Mouse (Mus musculus) brown adipose tissue, adult 24 weeks (tissue): Measurements from ENCODE around the gene Rab43. TPM values are rescaled to one million over a fixed set of nuclear protein-coding genes. Genes with fewer than 3 reads are reported as not detected.
A peak's percentile ranks its signal among the peaks of the same experiment; 100 is the strongest.

ENCODE experiments used
- H3K27ac ChIP-seq: fragments of 200-500 bp; replicated peaks from 2 replicates; pipeline ENCODE4 v1.5.1; 2012; ENCODE audit warnings: low read depth, mild to moderate bottlenecking, low read length
- H3K4me1 ChIP-seq: fragments of 200-500 bp; 2 replicates; pipeline ENCODE4 v1.6.1; 2012; ENCODE audit warnings: low read length, mixed read lengths; ENCODE audit not compliant: control insufficient read depth, insufficient read depth, insufficient read length
- H3K4me3 ChIP-seq: fragments of 200-500 bp; 2 replicates; pipeline ENCODE4 v1.5.1; 2012; ENCODE audit warnings: low read depth, mild to moderate bottlenecking, low read length, moderate library complexity; ENCODE audit not compliant: insufficient read depth
- polyA plus RNA-seq: library from polyadenylated mRNA; stranded (reverse); fragments of >200 nt; gene quantifications from 2 replicates; pipeline ENCODE4 v1.2.4, GENCODE M21; 2012; ENCODE audit not compliant: missing spikeins, insufficient read depth, insufficient read length

Gene Rab43
- polyA plus RNA-seq, 1 experiment = 16.0 TPM

DNA sequence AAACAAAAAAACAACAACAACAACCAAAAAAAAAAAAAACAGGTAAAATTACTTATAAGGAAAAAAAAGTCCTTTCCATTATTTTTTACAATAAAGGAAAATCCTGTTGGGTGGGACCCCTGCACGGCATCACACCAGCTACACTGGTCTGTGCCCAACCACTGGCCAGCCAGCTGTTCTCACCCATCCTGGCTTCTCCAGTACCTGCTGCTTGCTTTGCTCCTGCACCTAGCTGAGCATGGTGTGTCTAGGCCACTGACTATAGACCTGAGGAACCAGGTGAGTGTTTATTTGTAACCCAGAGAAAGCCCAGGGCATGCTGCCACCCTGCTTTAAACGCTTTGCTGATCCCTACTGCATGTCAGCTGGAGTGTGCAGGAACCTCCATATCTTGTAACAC, 8.4 kb upstream of the Rab43 start:
- no peak overlapping the region for H3K4me3 ChIP-seq

DNA sequence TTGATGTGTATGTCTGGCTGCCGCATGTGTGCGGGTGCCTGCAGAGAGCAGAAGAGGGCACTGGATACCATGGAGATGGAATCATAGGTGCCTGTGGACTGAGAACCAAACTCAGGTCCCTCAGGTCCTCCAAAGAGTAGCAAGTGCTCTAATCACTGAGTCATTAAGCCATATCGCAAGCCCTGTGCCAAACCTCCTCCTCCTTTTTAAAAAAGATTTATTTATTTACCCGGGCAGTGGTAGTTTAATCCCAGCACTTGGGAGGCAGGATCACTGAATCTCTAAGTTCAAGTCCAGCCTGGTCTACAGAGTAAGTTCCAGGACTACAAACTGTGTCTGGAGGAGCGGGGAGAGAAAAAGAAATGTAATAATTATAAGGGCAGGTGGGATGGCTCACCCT, 2.5 kb upstream of the Rab43 start:
- H3K4me1 ChIP-seq = peaks cover 5% of the 10 kb centered on the region
- H3K4me3 ChIP-seq = no peak overlapping the region
- H3K27ac ChIP-seq = no peak overlapping the region

More for the DNA sequence above, 8.4 kb upstream of the Rab43 start:
- Histone ChIP-seq H3K4me1 (no peaks in the 10 kb centered on the region), H3K27ac (no peak overlapping the region)

DNA sequence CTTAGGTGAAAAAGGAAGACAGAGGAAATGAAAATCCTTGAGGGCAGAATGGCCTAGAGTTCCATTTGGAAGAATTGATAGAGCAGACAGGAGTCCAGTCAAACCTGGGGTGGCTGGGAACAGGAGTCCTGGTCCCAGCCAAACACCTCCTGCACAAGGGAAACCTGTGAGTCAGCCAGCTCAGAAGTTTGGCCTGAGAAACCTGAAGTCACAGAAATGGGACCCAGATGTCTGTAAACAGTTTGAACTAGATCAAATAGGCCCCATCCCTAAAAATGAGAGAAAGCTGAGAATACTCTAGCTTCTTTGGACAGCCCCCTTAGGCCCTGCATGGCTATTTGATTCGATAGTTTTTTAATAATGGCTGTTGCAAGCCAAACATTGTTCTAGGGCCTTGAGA, 692 bp upstream of the Rab43 start:
- peak overlapping the region; percentile 52; the same call in 1 of the 2 replicates for H3K4me3 ChIP-seq
- peaks cover 5% of the 10 kb centered on the region for H3K4me1 ChIP-seq
- peak overlapping the region; percentile 53; the same call in 1 of the 2 replicates for H3K27ac ChIP-seq

DNA sequence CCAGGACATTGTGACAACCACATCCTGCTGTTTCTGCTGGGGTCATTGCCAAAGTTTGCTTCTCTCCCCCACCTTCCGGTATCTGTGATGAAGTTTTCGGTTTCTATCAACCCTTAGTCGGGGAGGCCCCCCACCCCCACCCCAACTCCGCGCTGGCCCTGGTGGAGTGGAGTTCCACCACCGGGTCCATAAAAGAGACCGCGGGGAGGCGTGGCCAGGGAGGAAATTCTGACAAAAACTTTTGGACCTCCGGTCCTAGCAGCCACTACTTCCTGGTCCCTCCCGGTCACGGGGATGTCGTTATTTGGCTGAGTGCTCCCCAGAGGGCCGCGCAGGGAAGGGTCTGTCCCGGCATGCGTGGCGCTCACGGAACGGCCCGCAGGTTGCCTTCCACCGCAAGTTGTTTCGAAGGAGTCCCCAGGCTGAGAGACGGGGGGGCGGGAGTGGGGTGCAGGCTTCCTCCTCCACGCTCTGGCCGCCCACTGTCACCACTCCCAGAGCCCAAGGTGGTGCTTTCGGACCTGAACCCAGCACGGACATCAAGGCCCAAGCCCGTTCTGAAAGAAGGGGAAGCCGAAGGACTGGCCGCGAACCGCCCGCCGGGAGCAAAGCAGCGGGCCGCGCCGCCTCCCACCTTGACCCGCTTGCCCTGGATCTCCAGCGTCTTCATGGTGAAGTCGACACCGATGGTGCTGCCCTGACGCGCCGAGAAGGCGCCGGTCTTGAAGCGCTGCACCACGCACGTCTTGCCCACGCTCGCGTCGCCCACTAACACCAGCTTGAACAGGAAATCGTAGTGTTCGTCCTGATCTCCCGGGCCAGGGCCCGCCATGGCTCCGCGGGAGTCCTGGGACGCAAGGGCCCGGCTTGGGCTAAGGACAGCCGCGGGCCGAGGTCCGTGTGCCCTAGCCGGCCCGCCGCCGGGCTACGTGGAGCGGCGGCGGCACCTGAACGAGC, 973 bp downstream of the Rab43 start:
- peak overlapping the region; percentile 88 for H3K27ac ChIP-seq
- H3K4me1 ChIP-seq = peaks cover 10% of the 10 kb centered on the region
- peak overlapping the region; percentile 91 for H3K4me3 ChIP-seq

DNA sequence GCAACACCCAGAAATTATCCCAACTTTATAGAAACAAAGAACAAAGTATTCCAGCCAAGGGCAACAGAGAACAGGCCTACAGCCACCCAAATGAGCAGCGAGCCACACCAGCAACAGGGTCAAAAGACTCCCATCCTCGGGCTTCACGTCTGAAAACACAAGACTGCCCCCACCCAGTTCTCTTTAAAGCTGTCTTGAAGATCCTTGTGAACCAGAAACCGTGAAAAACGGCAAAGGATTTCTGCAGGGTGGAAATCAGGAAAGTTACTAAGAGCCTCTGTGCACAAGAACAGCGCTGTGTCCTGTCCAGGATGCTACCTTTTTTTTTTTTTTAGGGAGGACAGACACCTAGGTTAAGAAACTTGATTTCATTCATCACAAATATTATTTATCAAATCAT, 1.7 kb downstream of the Rab43 start:
- H3K27ac ChIP-seq = peak overlapping the region; percentile 58
- peaks cover 15% of the 10 kb centered on the region for H3K4me1 ChIP-seq
- peak overlapping the region; percentile 91 for H3K4me3 ChIP-seq

DNA sequence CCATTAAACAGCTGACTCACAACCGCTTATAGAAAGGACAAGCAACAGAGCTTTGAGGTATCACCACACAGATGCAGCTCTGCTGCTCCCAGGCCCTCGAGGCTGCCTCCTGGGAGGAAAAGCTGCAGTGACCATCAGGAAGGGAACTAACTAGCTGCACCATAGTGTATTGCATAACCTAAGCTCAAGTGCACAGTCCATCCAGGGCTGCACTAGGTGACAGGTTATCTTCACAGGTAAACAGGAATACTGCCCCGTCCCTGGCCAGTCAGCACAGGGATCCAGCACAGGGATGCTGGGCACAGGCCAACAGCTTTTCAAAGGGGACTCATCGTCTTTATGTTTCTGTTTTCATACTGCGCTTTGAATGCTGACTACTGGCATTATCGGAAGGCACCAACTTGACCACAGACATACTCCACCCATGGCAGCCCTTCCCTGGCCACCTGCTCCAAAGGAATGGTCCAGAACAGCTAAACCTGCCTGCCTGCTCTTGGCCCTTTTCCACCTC, 2.3 kb downstream of the Rab43 start:
- Histone ChIP-seq H3K4me3 (peak overlapping the region; percentile 91), H3K27ac (peak overlapping the region; percentile 58), H3K4me1 (peaks cover 15% of the 10 kb centered on the region)

DNA sequence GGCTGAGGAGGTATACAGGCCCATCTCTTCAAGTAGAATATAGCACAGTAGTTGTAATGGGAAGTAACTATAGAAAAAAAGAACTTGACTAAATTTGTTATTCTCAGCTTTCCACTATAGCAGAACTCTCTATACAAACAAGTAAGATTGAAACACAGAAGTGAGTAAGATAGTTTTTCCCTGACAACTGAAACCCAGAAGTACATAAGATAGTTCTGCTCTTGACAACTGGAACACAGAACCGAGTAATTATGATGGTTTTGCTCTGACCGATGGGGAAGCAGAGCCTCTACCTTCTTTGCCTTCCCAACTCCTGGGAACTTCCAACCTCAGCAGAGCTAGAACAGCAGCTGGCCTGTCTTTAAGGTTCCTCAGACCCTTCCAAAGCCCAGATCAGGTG, 2.8 kb downstream of the Rab43 start:
- no peak overlapping the region for H3K4me3 ChIP-seq
- H3K27ac ChIP-seq = peak overlapping the region; percentile 58
- peaks cover 15% of the 10 kb centered on the region for H3K4me1 ChIP-seq

DNA sequence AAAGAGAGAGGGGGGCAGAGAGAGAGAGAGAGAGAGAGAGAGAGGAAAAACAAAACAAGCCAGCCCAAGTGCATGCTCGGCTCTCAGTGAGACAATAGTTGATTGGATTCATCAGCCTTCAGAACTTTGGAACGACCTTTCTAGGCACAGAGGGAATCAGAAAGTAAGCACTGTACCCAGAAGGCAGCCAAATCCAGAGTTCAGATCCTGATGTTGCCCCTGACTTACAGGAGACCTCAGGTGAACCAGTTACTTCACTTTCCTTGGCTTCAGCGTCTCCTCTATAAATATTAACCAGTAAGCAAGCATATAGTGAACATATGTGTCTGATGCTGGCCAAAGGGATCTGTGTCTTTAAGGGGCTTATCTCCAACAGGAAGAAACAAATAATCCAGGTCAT, 3.4 kb downstream of the Rab43 start:
- no peak overlapping the region for H3K27ac ChIP-seq

DNA sequence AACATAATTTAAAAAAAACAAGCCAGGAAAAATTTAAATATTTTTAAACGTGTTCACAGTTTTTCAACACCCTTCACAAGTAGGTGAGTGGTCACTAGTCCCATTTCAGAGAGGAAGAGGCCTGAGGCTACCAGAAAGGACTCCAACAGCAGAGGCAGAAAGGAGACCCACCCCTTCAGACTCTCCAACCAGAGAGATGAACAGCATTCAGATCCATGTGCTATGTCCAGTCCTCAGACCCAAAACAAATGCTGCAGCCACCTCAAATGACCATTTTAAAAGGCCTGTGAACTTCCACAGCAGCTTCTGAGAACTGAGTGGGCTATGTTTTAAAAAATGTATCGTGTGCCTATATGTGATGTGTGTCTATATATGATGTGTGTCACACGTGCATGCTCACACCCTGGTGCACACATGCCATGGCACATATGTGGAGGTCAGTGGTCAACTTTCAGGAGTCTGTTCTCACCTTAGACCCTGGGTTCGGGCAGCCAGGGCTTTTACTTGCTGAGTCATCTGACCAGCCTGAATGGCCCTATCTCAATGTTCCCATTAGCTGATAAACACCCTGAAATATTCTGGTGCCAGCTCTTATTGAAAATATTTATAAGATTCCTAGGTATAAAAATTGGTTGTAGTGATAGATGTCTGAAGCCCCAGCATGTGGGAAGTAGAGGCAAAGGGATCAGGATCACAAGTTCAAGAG, 4.1 kb downstream of the Rab43 start:
- H3K27ac ChIP-seq = no peak overlapping the region
- H3K4me3 ChIP-seq = no peak overlapping the region
- H3K4me1 ChIP-seq = peaks cover 15% of the 10 kb centered on the region

More for the DNA sequence above, 3.4 kb downstream of the Rab43 start:
- Histone ChIP-seq H3K4me3 (no peak overlapping the region), H3K4me1 (peaks cover 15% of the 10 kb centered on the region)

DNA sequence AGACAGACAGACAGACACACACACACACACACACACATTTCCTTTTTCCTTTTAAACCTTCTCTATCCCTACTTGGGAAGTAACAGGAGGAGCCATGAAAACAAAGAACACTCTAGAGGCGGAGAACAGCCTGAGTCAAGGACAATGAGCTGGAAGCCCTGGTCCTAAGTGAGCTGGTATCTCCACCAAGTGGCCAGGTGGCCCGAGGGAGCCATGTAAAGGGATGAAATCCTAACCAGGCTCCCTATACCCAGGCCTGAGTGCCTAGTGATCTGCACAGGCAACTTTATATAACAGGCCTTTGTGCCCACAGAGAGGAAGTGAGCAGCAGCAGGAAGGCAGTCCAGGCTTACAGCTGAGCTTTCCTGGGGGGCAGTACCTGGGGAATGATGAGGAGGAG, 5.1 kb downstream of the Rab43 start:
- Histone ChIP-seq H3K4me1 (peaks cover 15% of the 10 kb centered on the region), H3K4me3 (no peak overlapping the region), H3K27ac (peak overlapping the region; percentile 4)

DNA sequence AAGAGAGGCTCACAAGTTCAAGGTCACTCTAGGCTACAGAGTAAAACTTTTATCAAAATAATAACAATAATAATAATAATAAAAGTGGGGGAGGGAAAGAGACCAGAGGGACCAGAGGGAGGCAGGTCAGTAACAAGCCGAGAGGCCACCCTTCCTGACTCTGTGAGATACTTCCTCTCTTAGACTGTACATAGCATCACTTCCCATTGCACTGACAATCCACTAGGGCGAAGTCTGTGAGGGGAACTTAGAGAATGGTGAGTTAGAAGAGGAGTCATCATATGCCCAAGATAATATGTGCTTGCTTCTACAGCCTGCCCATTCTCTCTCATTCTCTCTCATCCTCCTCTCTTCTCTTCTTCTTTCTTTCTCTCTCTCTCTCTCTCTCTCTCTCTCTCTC, 5.9 kb downstream of the Rab43 start:
- no peak overlapping the region for H3K4me3 ChIP-seq
- H3K4me1 ChIP-seq = peaks cover 15% of the 10 kb centered on the region
- H3K27ac ChIP-seq = peak overlapping the region; percentile 4; the same call in 1 of the 2 replicates

DNA sequence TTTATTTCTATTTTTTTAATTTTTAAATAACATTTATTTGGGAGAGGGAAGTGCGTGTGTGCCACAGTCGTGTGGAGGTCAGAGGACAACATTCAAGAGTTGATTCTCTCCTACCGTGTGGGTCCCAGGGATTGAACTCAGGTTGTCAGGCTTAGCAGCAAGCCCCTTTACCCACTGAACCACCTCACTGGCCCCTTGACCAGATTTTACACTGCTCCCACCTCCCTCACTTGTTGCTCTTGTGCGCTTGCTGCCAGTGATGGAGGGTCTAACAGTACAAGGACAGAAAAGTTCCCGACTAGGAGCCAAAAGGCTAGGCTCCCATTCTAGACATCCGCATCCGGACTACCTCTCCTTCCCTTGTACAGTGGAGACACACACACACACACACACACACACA, 6.5 kb downstream of the Rab43 start:
- no peak overlapping the region for H3K4me3 ChIP-seq
- 0 out of 2 replicates have a peak overlapping the region, but pooled peaks have one; percentile 17 for H3K27ac ChIP-seq
- peaks cover 15% of the 10 kb centered on the region for H3K4me1 ChIP-seq

DNA sequence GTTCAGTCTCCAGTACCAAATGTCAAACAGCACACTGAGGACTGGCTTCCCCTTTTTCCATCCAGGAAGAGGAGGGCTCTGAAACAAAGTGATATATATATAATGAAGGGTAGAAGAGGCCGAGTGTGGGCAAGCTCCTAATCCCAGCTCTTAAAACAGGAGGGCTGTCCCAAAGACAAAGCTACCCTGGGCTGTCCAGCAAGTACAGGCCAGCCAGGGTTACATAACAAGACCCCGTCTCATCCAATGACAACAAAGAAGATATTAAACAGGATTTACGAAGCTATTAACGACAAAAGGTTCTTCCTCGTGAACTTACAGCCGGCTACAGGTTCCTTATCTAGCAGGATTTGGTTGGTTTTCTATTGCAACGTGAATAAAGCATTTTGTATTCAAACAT, 7.1 kb downstream of the Rab43 start:
- Histone ChIP-seq H3K27ac (no peak overlapping the region), H3K4me3 (no peak overlapping the region), H3K4me1 (peaks cover 13% of the 10 kb centered on the region)

DNA sequence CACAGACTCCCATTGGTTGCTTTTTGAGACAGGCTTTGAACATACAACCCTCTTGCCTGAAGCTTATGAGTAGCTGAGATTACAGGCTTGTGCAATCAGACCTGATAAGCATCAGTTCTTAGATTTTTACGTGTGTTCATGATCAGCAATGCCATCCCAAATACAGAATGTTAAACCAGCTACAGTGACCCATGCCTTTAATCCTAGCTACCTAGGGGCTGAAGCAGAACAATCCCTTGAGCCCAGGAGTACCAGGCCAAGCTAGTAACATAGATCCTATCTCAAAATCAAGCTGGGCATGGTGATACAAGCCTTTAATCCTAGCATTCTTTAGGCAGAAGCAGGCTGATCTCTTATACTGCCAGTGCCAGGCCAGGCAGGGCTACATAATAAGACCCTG, 7.9 kb downstream of the Rab43 start:
- Histone ChIP-seq H3K4me3 (no peak overlapping the region), H3K4me1 (peaks cover 10% of the 10 kb centered on the region), H3K27ac (no peak overlapping the region)

DNA sequence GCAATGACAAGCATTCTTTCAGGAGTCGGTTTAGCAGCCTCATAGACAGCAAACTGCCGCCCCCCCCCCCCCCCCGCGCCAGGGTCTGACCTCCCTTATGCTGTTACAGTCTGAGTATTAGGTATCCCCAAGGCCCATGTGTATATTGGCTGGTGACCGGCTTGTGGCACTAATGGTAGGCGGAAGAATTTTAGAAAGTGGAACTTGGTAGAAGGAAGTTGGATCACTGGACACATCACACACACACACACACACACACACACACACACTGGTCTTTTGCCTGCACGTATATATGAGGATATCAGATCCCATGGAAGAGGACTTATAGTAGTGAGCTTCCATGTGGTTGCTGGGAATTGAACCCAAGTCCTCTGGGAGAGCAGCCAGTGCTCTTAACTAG, 9.5 kb downstream of the Rab43 start:
- Histone ChIP-seq H3K4me3 (no peak overlapping the region), H3K27ac (no peak overlapping the region), H3K4me1 (peaks cover 19% of the 10 kb centered on the region)
